ENCODE assay signal across 8 mouse cellular contexts in genomic region chr4:153957444-153958250, GRCm38 (mm10). TPM values are rescaled to one million over a fixed set of nuclear protein-coding genes. Genes with fewer than 3 reads are reported as not detected.
DNase-seq lines count a peak whose midpoint lies in the region; ATAC-seq lines count a peak whose summit lies in the region.

No protein-coding gene starts in this region.

- H3K9ac ChIP-seq in lung, embryonic 16.5 days (ENCODE audit: low read length), result peak overlapping the region; percentile 94
- H3K9ac ChIP-seq in stomach, embryonic 15.5 days, result peak overlapping the region; percentile 70

- H3K4me1 ChIP-seq in hindbrain, embryonic 10.5 days (replicated peaks), result peaks cover 20% of the 10 kb centered on the region
- peaks cover 10% of the 10 kb centered on the region for H3K4me1 ChIP-seq in lung, embryonic 16.5 days (replicated peaks; ENCODE audit: control insufficient read depth, insufficient read depth, low read length)
- H3K4me1 ChIP-seq in stomach, embryonic 15.5 days, result peaks cover 8% of the 10 kb centered on the region; the same call in 1 of the 2 replicates

- ATAC-seq in lung, embryonic 16.5 days (ENCODE audit: low read depth), result peak; percentile 75; the same call in 1 of the 2 replicates
- no peak; the same call in 1 of the 2 replicates for ATAC-seq in stomach, embryonic 15.5 days (ENCODE audit: insufficient read depth, low FRiP score, low read depth)

- peak; percentile 54 for DNase-seq in retina, embryonic 14.5 days (ENCODE audit: low spot score)
- no peak for DNase-seq in retina, postnatal 1 day
- peak; percentile 50 for DNase-seq in embryo, embryonic 10 days (ENCODE audit: low spot score)
- peak; percentile 73 for DNase-seq in hindbrain, embryonic 10.5 days (ENCODE audit: low spot score)
- no peak for DNase-seq in adrenal gland, postnatal 10 days
- no peak for DNase-seq in c-Kit-positive CD71-positive TER-119-positive erythroid progenitor cells, embryonic 14.5 days (ENCODE audit: low spot score)

- peak overlapping the region; percentile 91 for H3K4me2 ChIP-seq in lung, embryonic 16.5 days (ENCODE audit: low read depth, low read length)
- H3K4me2 ChIP-seq in stomach, embryonic 15.5 days, result peak overlapping the region; percentile 61

- peak overlapping the region; percentile 95 for H3K27ac ChIP-seq in hindbrain, embryonic 10.5 days
- H3K27ac ChIP-seq in lung, embryonic 16.5 days (ENCODE audit: low read length), result peak overlapping the region; percentile 92
- peak overlapping the region; percentile 90 for H3K27ac ChIP-seq in stomach, embryonic 15.5 days

- peak overlapping the region; percentile 92 for H3K4me3 ChIP-seq in hindbrain, embryonic 10.5 days
- H3K4me3 ChIP-seq in lung, embryonic 16.5 days (ENCODE audit: low read length), result peak overlapping the region; percentile 87
- H3K4me3 ChIP-seq in stomach, embryonic 15.5 days (replicated peaks), result peak overlapping the region; percentile 67

- no peaks in the 10 kb centered on the region for H3K9me3 ChIP-seq in hindbrain, embryonic 10.5 days
- no peaks in the 10 kb centered on the region for H3K9me3 ChIP-seq in lung, embryonic 16.5 days (ENCODE audit: control insufficient read depth, low read length)
- no peaks in the 10 kb centered on the region for H3K9me3 ChIP-seq in stomach, embryonic 15.5 days

- peaks cover 20% of the 10 kb centered on the region for H3K27me3 ChIP-seq in hindbrain, embryonic 10.5 days (ENCODE audit: insufficient read depth, poor library complexity, severe bottlenecking)
- H3K27me3 ChIP-seq in lung, embryonic 16.5 days (ENCODE audit: control insufficient read depth, insufficient read depth, low read depth, low read length), result peaks cover 7% of the 10 kb centered on the region
- H3K27me3 ChIP-seq in stomach, embryonic 15.5 days (replicated peaks), result no peaks in the 10 kb centered on the region; the same call in 1 of the 2 replicates

- H3K36me3 ChIP-seq in hindbrain, embryonic 10.5 days, result peaks cover 39% of the 10 kb centered on the region
- H3K36me3 ChIP-seq in lung, embryonic 16.5 days (ENCODE audit: control insufficient read depth, insufficient read depth, low read length), result peaks cover 18% of the 10 kb centered on the region
- H3K36me3 ChIP-seq in stomach, embryonic 15.5 days, result peaks cover 25% of the 10 kb centered on the region

- under 1% methylated on average over 37 of the region's 37 CpGs for WGBS in hindbrain, embryonic 10.5 days
- under 1% methylated on average over 36 of the region's 37 CpGs for WGBS in lung, embryonic 16.5 days
- whole genome bisulfite sequencing in stomach, embryonic 15.5 days, result under 1% methylated on average over 37 of the region's 37 CpGs

RNA-seq across cellular contexts. Expression of gene A430005L14Rik, which starts 0.6 kb away (rescaled TPM):
- 131 and 150 TPM in 2 replicates for polyA plus RNA-seq in hindbrain, embryonic 10.5 days (2016; fragmentation: Nextera tagmentation; extraction: Ambion mirVana)
- 81.8 and 85.5 TPM in 2 replicates for polyA plus RNA-seq in lung, embryonic 16.5 days (2015; fragmentation: Nextera tagmentation; extraction: Ambion mirVana)
- 71.8 and 72.4 TPM in 2 replicates for polyA plus RNA-seq in stomach, embryonic 15.5 days (2015; fragmentation: Nextera tagmentation; extraction: Ambion mirVana)
- 10 to 100 TPM; 20.4 to 22.3 TPM for total RNA-seq in adrenal gland, postnatal 10 days (2021)

RNA-seq across cellular contexts. Expression of gene Dffb, which starts 17.3 kb away (rescaled TPM):
- 12.0 and 14.9 TPM in 2 replicates for polyA plus RNA-seq in hindbrain, embryonic 10.5 days (2016; fragmentation: Nextera tagmentation; extraction: Ambion mirVana)
- polyA plus RNA-seq in lung, embryonic 16.5 days (2015; fragmentation: Nextera tagmentation; extraction: Ambion mirVana), result 12.4 and 13.6 TPM in 2 replicates
- polyA plus RNA-seq in stomach, embryonic 15.5 days (2015; fragmentation: Nextera tagmentation; extraction: Ambion mirVana), result 11.5 and 13.8 TPM in 2 replicates
- 1 to 10 TPM; 5.2 to 8.0 TPM for total RNA-seq in adrenal gland, postnatal 10 days (2021)

RNA-seq across cellular contexts. Expression of gene Cep104, which starts 17.3 kb away (rescaled TPM):
- 21.1 and 22.5 TPM in 2 replicates for polyA plus RNA-seq in hindbrain, embryonic 10.5 days (2016; fragmentation: Nextera tagmentation; extraction: Ambion mirVana)
- 16.1 and 17.3 TPM in 2 replicates for polyA plus RNA-seq in lung, embryonic 16.5 days (2015; fragmentation: Nextera tagmentation; extraction: Ambion mirVana)
- polyA plus RNA-seq in stomach, embryonic 15.5 days (2015; fragmentation: Nextera tagmentation; extraction: Ambion mirVana), result 14.1 and 15.8 TPM in 2 replicates
- 10 to 100 TPM; 18.0 to 19.0 TPM for total RNA-seq in adrenal gland, postnatal 10 days (2021)

RNA-seq across cellular contexts. Expression of gene Lrrc47, which starts 53.9 kb away (rescaled TPM):
- polyA plus RNA-seq in hindbrain, embryonic 10.5 days (2016; fragmentation: Nextera tagmentation; extraction: Ambion mirVana), result 20.2 and 25.3 TPM in 2 replicates
- polyA plus RNA-seq in lung, embryonic 16.5 days (2015; fragmentation: Nextera tagmentation; extraction: Ambion mirVana), result 12.2 and 12.8 TPM in 2 replicates
- 20.9 and 23.5 TPM in 2 replicates for polyA plus RNA-seq in stomach, embryonic 15.5 days (2015; fragmentation: Nextera tagmentation; extraction: Ambion mirVana)
- total RNA-seq in adrenal gland, postnatal 10 days (2021), result 10 to 100 TPM; 40.7 to 43.3 TPM

Comparison
In these comparisons a context has a peak if more than half of its experiments do, and no peak if none do; other contexts are left out.
1. DNase-seq: peak in retina, embryonic 14.5 days (single experiment), embryo, embryonic 10 days (single experiment) and hindbrain, embryonic 10.5 days (single experiment); none in retina, postnatal 1 day (single experiment), adrenal gland, postnatal 10 days (single experiment) and c-Kit-positive CD71-positive TER-119-positive erythroid progenitor cells, embryonic 14.5 days (single experiment).
2. Peak in every context shown above with its lines, with median percentiles within 50 percentile points of each other: H3K27ac ChIP-seq and H3K4me3 ChIP-seq.